In genomic region chr16:53728922-53729321, GRCm38 (mm10) we compare ENCODE assay signal across 32 mouse cellular contexts.
"Had no signal": no experiment of that assay in that cellular context is flagged by ENCODE, and none has a peak within 500 bp of the region (broad histone marks: within the 10 kb centered on the region; RNA-seq: fewer than 3 reads in every experiment).

No protein-coding gene starts in this region.

- H3K27me3 ChIP-seq: limb, embryonic 12.5 days; limb, embryonic 13.5 days; limb, embryonic 15.5 days; liver, embryonic 12.5 days; liver, embryonic 13.5 days; liver, embryonic 15.5 days; lung, embryonic 15.5 days; megakaryocyte, embryonic 14.5 days; midbrain, embryonic 12.5 days; midbrain, embryonic 15.5 days; neural tube, embryonic 12.5 days; neural tube, embryonic 13.5 days had no signal

- H3K27ac ChIP-seq: limb, embryonic 10.5 days; limb, embryonic 12.5 days; limb, embryonic 13.5 days; limb, embryonic 15.5 days; liver, embryonic 12.5 days; liver, embryonic 13.5 days; liver, embryonic 14.5 days; liver, embryonic 15.5 days; lung, embryonic 15.5 days; macrophage; midbrain, embryonic 10.5 days; midbrain, embryonic 12.5 days; midbrain, embryonic 15.5 days; neural tube, embryonic 12.5 days; neural tube, embryonic 13.5 days had no signal

- H3K9me3 ChIP-seq: limb, embryonic 10.5 days; limb, embryonic 12.5 days; limb, embryonic 13.5 days; limb, embryonic 15.5 days; liver, embryonic 12.5 days; liver, embryonic 13.5 days; liver, embryonic 15.5 days; lung, embryonic 15.5 days; megakaryocyte, embryonic 14.5 days; midbrain, embryonic 10.5 days; midbrain, embryonic 12.5 days; midbrain, embryonic 15.5 days; neural tube, embryonic 12.5 days; neural tube, embryonic 13.5 days had no signal

- H3K4me3 ChIP-seq: limb, embryonic 10.5 days; limb, embryonic 12.5 days; limb, embryonic 13.5 days; limb, embryonic 15.5 days; liver, embryonic 12.5 days; liver, embryonic 13.5 days; liver, embryonic 15.5 days; lung, embryonic 15.5 days; megakaryocyte, embryonic 14.5 days; midbrain, embryonic 10.5 days; midbrain, embryonic 12.5 days; midbrain, embryonic 15.5 days; myocyte; neural tube, embryonic 12.5 days; neural tube, embryonic 13.5 days had no signal

- H3K4me1 ChIP-seq: limb, embryonic 10.5 days; limb, embryonic 12.5 days; limb, embryonic 13.5 days; limb, embryonic 15.5 days; liver, embryonic 12.5 days; liver, embryonic 13.5 days; liver, embryonic 15.5 days; lung, embryonic 15.5 days; megakaryocyte, embryonic 14.5 days; midbrain, embryonic 10.5 days; midbrain, embryonic 12.5 days; midbrain, embryonic 15.5 days; neural tube, embryonic 12.5 days; neural tube, embryonic 13.5 days had no signal

- H3K4me2 ChIP-seq: limb, embryonic 12.5 days; limb, embryonic 13.5 days; limb, embryonic 15.5 days; liver, embryonic 11.5 days; liver, embryonic 12.5 days; liver, embryonic 13.5 days; liver, embryonic 15.5 days; lung, embryonic 14.5 days; lung, embryonic 15.5 days; midbrain, embryonic 11.5 days; midbrain, embryonic 12.5 days; midbrain, embryonic 15.5 days; neural tube, embryonic 12.5 days; neural tube, embryonic 13.5 days had no signal

- H3K36me3 ChIP-seq: limb, embryonic 10.5 days; limb, embryonic 12.5 days; limb, embryonic 13.5 days; limb, embryonic 15.5 days; liver, embryonic 12.5 days; liver, embryonic 13.5 days; liver, embryonic 15.5 days; lung, embryonic 15.5 days; midbrain, embryonic 10.5 days; midbrain, embryonic 12.5 days; midbrain, embryonic 15.5 days; neural tube, embryonic 12.5 days; neural tube, embryonic 13.5 days had no signal

- DNase-seq: left cerebral cortex, postnatal 4 days; liver; liver, embryonic 13.5 days; liver, postnatal 0 days; lung, adult 18-20 months; lung, adult 2 months; lung, embryonic 14.5 days; lung, postnatal 10 days; lung, postnatal 14 days; lung, postnatal 36 days; lung, postnatal 4 days; midbrain, embryonic 14.5 days had no signal

- ATAC-seq: liver, embryonic 12.5 days; liver, postnatal 0 days; lung, postnatal 0 days; midbrain, embryonic 15.5 days; midbrain, embryonic 16.5 days had no signal

- H3K9ac ChIP-seq: limb, embryonic 12.5 days; limb, embryonic 13.5 days; limb, embryonic 15.5 days; liver, embryonic 12.5 days; liver, embryonic 13.5 days; liver, embryonic 14.5 days; liver, embryonic 15.5 days; liver, postnatal 0 days; lung, embryonic 14.5 days; lung, embryonic 15.5 days; midbrain, embryonic 12.5 days; midbrain, embryonic 15.5 days; neural tube, embryonic 12.5 days; neural tube, embryonic 13.5 days had no signal
